Mouse (Mus musculus): Measurements from ENCODE around the gene Olfr493.

Gene Olfr493

DNA sequence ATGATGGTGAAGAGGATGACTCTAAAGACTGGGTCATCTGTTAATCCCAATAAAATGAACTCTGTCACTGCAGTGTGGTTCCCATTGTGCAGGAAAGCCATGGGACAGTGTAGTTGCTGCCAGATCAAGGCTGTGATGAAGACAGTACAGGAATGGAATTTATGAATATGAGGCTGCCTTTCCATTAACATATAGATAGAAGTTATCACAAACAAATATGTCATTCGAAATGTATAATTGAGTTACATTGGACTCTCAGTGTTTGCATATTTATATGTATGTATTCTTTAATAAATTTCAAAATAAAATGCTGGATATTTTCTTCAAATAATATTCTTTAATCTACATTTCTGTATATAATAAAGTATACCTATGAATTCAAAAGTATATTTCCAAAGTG lies at the start of gene Olfr493:
Olfr493 (minus strand) TSS at position 101 of the 400 bp plus-strand sequence.
- DNase-seq (ENCODE audit: low spot score in 2 of 2), result no peak

DNA sequence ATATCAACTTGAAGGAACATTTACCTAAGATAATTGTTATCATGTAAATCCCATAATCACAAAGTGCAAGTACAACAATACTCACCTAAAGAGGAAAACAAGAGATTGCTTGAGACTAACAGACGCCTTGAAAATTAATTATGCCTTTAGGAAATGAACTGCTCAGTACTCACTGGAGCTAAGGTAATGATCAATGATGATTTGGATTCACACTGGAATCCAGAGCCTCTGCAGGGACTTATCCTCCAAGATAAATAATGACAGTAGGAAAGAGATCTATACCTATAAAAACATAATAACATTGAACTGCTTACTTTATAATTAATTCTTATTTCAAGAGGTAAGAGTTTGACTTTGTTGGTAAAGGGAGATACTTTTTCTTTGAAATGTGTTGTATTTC lies 46.1 kb upstream of the Olfr493 start, which contains the start of gene Olfr495:
Olfr495 (plus strand) TSS at position 301 of the 400 bp plus-strand sequence.
- DNase-seq (ENCODE audit: low spot score in 2 of 2), result no peak

GRCm38 (mm10) chr7:108365035-108365434 lies 18.3 kb upstream of the Olfr493 start, which contains the start of gene Olfr494:
TSS of gene Olfr494 (plus strand) at chr7:108365335.
- DNase-seq (ENCODE audit: low spot score in 2 of 2), result no peak

DNA sequence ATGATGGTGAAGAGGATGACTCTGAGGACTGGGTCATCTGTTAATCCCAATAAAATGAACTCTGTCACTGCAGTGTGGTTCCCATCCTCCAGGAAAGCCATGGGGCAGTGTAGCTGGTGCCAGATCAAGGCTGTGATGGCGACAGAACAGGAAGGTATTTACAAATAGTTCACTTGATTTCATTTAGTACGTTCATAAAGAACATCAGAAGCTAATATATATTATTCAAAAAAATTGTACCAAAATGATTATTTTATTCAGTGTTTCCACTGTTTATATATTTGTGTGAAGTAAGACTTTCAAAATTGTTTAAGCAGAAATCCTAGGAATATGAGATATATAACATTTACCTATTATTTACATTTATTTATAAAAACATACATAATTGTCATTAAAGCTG lies 23.2 kb downstream of the Olfr493 start, which contains the start of gene Olfr492:
Olfr492 (minus strand) TSS at position 101 of the 400 bp plus-strand sequence.
- no peak for DNase-seq (ENCODE audit: low spot score in 2 of 2)

DNA sequence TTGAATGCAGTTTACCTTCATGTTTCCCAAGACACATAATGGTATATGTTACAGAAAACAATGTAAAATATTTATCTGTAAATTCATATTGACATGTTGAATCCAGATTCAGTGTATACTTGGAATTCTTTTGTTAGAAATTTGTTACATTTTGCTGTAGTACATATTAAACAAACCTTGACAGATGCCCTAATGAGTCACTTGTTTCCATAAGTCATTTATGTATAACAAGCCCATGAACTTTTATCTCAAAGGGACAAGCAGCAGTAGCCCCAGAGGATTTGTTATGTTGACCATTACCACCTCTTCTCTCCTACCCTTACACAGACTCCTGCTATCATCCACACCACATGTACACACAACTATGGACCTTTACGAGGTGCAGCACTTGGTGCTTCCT lies 33.6 kb downstream of the Olfr493 start, which contains the start of gene Olfr491:
Olfr491 (plus strand) TSS at position 301 of the 400 bp plus-strand sequence.
- DNase-seq (ENCODE audit: low spot score in 2 of 2), result no peak
